Mouse (Mus musculus) embryo, embryonic 10.5 days (tissue): ENCODE data around the gene Ppfia4.

Experiments used
- DNase-seq: peaks from one replicate; pipeline ENCODE4 v3.0.0-alpha.2; 2015; ENCODE audit warnings: low spot score

The Ppfia4 gene

DNA sequence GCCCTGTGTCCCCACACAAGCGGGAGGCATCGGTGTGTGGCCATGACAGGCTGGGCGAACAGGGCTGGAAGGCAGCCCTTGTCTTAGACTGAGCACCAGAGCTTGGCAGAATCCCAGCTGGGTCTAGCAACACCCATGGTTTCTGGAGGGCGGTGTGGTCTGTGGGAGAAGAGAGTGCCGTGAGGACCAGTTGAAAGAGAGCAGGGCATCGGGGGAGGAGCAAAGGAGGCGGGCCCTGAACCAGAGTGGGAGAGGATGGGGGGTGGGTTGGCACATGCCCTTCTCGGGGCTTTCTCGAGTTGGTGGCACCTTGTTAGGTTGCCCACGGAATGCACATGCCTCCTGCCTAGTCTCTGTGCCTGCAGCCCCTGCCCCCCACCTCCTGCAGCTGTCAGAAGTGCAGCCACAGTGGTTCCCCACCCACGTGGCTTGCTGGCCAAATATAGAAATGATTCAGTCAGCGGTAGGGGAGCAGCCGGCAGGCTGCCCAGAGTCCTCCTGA, at the start of gene Ppfia4:
Gene Ppfia4 (minus strand): TSS at position 159 of the 502 bp plus-strand sequence.
- DNase-seq = no peak

DNA sequence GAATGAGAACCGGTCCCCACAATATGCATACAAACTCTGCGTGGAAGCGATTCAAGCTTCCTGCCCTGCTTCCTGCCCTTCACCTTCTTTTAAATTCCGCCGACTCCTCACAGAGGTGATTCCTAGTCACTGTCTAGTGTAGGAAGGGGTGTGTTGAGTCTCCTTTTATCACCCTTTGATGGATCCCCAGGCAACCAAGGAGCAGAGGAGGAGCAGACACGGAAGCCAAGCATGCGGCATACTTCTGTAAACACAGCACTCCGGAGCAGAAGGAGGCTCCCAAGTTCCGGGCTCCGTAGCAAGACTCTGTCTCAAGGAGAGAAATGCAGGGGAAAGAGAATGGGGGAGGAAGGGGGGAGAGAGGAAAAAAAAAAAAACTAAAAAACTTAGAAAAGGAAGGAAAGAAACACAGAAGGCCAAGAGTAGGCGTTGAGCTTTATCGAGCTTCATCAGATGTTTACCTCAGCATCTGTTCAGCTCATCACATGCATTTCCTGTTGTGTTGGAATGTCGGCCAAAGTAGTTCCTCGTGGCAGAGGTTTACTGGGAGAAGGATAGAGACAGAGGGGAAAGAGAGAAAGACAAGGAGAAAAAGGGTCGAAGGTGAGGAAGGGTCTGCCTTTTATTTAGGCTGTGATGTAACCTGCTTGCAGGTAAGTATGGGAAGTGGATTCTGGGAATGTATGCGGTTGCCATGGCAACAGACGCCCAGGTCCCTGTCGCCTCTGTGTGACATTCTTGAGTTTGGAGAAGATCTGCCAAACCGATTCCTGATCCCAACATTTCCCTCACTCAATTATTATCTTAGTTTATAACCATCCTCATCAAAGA, 49.3 kb upstream of the Ppfia4 start:
- peak; percentile 54 for DNase-seq

DNA sequence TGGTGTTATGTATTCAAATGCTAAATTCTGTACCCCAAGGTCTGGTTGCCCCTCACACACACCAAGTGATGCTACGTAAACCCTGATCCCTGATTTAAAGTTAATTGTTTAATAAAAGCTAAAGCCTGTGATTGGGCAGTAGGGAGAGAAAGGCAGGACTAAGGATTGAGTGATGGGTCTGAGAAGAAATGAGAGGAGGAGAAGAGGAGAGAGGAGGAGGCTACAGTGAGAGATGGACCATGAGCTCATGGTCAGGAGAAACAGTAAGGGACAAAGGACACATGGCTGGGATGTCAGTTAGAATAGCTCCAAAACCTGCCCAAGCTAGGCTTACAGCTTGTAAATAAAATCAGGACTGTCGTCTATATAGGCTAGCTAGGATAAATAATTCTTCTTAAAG, 48.3 kb upstream of the Ppfia4 start:
- no peak for DNase-seq

DNA sequence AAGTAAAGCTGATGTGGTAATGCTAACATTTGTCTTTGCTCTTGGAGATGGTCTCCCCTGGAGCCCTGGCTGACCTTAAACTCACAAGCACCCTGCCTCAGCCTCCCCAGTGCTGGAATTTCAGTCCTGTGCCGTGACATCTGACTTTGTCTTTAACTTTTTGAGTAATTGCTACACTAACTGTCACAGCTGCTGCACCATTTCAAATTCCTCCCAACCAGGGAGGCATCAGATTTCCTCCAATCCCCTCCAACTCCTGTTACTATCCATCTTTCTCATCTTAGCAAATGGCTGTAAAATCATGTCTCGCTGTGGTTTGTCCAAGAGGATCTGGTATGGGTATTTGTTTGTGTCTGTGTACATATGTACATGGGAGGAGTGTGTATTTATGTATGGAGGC, 41.4 kb upstream of the Ppfia4 start:
- no peak for DNase-seq

DNA sequence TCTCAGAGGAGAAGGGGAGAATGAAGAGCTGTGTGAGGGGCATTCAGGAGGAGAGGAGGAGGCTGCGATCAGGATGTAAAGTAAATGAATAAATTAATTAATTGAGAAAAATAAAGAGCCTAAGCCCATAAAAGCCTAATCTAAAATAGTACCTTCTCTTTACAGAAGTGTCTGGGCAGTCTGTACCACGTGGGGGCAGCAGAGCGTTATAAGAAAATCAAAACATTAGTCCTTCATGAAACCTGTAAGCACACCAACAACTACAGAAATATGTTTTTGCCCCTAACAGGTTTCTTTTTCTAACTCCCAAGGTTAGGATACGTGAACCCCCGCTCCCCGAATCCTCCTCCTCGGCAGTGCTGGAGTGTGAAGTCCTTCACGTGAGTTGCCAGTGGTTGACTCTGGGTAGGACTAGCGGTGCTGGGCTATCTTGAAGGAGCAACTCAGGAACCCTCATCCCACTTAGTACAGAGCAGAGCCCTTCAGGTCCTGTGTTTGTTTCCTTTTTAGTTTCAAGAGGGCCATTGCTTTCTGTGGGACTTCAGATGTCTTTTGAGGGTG, 36.1 kb upstream of the Ppfia4 start:
- DNase-seq = peak; percentile 74

DNA sequence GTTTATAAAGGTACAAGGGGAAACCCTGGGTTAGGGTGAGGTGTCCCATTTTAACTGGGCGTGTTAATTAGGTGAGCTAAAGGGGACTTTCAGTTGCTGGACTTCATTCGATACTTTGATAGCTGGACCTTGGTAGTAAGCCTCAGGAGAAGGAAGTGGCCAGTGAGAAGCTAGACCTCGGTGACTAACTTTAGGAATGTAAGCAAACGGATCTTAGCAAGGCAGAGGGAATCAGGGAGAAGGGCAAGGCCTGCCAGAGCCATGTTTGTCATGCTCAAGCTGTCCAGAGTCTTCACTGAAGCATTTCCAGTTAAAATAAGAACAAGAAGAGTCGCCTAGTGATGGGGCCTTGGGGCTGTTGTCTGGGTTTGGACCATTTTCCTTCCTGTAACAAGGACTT, 32.8 kb upstream of the Ppfia4 start:
- no peak for DNase-seq

DNA sequence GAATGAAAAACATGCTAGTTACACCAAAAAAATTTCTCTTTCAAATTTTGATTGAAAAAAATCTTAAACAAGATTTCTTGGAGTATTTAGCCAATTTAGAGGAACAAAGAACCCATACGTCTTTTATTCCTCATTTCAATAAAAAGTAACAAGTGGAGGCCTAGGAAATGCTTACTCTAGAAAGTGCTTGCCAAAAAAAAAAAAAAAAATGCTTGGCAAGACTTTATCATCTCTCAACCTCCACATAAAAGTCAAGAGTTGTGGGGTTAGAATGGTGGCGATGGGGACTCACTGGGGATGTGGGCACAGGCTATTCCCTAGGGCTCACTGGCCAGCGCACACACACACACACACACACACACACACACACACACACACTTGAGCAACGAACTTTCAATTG, 30.5 kb upstream of the Ppfia4 start:
- no peak for DNase-seq

DNA sequence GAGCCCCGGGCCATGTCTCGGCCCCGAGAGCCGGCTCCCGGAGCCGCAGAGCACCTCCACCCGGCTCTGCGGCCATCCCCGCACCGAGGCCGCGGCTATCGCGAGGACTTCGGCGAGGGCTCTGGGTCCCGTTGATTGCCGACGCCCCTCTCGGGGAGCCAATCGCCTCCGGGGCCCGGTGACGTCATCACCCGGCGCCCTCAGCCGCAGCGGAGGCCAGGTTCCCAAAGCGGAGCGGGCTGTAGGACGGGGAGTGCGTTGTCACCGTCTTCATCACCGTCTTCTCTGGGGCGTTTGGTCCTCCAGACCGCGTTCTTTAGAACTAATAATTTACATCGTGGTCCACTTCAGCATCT, 29.1 kb upstream of the Ppfia4 start, which contains the start of gene Tmem183a:
Gene Tmem183a (minus strand): TSS at position 123 of the 356 bp plus-strand sequence.
- peak; percentile 96 for DNase-seq

DNA sequence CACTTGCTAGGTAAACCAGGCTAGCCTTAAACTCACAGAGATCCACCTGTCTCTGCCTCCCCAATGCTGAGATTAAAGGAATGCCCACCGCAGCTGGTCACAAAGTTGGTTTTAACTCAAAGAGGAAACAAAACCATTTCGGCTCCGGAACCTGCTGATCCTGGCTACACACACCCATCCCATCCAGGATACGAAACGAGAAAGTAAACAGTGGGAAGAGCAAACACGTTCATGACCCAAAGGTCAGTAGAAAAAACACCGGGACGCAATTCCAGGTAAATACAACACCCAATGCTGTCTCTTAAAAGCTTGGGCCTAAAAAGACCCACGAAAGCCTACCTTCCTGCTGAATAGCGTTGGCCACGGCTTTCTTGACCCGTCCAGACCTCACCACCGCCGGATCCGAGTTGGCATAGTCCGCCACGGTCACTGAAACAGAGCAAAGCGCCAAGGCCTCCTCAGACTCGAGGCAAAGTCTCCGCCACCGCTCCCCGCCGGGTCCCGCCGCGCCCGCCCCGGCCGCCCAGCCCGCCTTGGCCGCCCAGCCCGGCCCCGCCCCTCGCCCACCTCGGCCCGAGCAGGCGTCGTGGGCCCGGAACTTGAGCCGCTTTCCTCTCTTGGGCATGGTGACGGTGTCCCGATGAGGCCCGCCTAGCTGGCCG, 28.6 kb upstream of the Ppfia4 start:
- DNase-seq = no peak

DNA sequence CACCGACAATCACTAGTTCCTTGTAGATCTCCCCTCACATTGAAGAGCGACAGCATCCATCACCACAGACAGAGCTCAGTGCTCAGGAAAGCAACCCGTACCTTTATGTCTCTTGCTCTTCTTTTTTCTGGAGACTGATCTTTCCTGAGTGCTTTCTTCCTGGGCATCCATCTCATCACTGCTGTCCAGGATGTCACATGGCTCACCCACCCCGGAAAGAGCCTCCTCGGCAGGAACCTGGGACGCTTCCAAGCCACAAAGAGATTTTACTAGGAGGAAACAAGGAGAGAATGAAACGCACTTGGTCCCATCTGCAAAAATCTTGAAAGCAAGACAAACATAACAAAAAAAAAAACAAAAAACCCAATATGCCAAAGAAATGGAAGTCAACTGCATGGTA, 27.9 kb upstream of the Ppfia4 start:
- DNase-seq = no peak

DNA sequence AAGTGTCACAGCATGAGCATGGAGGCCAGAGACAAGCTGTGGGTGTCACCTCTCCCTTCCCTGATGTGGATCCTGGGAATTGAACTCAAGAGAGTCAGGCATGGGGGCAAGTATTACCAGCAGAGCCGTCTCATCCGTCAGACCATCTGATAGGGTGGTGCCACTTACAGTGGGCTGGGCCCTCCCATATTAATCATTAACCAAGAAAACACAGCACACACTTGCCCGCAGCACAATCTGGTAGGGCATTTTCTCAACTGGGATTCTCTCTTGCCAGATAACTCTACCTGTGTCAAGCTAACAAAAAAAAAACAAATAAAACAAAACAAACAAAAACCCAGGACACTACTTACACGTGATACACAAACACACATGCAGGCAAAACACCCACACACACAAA, 24.7 kb upstream of the Ppfia4 start:
- no peak for DNase-seq

DNA sequence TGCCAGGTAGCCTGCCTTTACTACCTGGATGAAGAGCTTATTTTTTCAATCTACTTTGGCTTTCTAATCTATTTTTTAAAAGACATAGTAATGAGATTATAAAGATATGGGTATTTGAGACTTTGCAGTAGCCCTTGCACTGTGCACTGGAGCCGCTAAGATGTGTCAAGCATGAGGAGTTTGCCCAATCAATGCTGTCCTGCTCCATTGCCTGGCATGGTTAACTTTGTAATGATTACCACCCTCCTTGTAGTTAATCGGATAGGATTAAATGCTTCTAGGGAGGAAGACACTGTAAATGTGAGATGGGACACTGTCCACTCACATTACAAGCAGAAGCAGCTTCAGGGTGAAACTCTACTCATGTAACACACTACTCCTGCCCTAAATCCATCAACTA, 20.6 kb upstream of the Ppfia4 start:
- no peak for DNase-seq

DNA sequence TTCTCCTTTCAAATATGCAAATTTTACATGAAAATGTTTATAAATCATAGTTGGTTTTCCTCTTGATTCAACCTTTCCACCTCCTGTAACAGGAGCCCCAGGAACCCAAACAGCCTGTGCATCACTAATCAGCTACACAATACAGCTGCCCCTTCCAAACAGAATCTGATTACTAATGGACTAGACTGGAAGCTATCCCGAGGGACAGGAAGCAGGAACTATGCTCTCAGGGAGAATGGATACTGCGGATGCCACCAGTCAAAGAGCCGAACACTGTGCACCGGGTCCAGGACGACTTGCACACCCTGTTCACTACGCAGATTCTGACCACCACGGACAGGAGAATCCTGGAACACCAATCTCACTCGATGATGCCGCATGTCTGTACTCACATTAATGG, 15.1 kb upstream of the Ppfia4 start:
- DNase-seq = no peak

DNA sequence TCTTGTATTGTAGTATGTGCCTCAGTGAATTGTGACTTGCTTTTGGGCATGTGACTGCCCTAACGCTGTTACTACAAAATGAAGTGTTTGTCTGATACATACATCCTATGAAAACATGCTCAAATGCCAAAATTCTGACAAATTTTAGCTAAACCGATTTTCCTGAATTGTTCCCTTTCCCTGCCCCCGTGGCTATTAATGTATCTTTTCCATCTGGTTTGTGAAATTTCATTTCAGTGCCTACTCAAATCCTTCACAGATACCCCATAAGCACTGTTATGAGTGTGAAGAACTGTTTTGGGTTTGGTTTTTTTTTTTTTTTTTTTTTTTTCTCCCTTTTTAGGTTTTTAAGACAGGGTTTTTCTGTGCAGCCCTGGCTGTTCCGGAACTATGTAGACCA, 12.3 kb upstream of the Ppfia4 start:
- DNase-seq = no peak

DNA sequence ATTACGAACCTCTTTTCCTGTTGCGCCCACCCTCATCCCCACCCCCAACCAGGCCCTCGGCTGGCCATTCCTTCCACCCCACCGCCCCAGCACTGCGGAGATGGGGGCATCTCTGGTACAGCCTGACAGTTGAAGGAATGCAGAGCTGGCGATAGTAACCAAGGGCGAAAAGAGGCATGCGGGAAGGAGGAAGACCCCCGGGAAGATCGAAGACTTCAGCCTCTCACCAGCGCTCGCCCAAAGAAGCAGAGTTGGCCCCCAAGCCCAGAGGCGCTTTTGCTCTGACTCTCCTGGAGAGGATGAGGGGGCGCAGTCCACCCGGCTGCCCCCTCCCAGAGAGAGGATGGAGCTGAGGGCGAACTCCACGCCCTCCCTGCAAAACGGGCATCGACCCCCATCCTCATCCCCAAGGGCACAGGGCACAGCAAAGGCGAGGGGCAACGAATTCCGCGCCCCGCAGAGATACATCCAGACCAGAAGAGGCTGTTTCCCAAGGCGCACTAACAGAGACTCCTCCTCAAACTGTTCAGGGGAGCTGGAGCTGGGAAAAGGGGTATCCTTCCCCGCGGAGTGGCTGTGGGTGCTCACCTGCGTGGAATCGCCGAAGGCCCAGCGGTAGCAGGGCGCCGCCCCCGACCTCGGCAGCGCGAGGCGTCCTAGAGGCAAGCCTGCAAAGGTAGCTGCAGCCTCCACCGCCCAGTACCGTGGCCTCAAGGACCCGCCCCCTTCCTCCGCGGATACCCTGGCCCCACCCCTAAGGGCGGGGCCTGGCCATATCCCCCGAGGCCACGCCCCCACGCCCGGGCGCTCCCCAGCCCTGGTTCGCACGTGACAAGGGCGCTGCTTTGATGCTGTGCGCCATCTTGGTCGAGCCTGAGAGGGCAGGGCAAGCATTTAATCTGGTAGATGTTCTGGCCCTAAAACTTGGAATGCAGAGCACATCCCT, 11.6 kb upstream of the Ppfia4 start:
- DNase-seq = peak; percentile 97

DNA sequence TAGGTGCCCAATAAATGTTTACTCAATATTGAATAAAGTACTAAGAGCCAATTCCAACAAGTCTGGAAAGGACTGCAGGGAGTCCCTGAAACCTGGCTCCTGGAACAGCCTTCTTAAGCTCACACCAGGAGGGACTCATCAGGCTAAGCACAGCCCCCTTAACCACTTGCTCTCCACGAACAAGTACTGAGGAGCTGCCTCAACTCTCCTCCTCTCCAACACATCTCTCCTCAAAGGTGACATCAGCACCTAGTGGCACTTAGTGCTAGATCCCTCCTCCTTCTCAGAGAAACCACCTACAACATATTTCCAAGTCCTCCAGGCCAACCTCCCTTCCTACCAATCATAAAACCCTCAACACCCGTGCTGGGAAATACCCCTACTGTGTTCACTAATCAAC, 10.8 kb upstream of the Ppfia4 start:
- no peak for DNase-seq

DNA sequence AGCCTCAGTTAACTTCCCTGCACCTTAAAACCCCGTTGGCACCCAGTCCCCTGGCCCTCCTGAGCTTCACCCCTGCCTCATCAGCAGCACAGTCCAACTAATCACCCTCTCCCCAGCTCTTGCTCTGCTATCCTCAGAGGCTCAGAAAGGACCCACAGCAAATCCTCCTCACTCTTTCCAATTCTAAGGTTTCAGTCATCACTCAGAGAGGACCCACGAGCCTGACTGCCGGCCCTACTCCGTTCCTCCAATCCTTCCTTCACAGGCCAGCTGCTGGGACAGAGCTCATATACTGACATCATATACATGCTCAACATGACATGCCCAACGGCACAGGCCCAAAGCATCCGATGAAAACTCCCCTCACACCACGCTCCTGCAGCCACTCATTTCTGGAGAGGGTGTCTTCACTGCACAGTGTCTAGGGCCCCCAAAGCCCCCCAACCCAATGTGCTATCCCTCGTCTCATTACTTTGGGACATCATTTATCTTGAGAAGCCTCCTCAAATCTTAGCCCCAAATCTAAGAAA, 10.1 kb upstream of the Ppfia4 start:
- no peak for DNase-seq

DNA sequence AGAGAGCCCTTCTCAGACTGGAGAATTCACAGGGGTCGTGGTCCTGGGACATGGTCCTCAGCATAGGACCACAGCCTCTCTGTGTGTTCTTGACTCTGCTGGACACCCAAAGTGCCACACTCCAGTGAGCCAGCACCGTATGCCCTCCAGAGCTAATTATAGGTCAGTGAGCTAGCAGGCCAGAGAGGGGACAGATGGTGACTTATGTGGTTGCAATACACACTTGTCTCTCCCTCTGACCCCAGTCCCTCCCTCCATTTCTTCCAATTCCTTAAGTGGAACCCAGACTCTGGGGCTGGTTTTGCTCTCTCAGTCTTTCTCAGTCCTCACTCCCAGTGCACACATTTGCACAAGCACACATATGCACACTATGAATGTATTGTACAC, 9.5 kb upstream of the Ppfia4 start:
- DNase-seq = no peak

DNA sequence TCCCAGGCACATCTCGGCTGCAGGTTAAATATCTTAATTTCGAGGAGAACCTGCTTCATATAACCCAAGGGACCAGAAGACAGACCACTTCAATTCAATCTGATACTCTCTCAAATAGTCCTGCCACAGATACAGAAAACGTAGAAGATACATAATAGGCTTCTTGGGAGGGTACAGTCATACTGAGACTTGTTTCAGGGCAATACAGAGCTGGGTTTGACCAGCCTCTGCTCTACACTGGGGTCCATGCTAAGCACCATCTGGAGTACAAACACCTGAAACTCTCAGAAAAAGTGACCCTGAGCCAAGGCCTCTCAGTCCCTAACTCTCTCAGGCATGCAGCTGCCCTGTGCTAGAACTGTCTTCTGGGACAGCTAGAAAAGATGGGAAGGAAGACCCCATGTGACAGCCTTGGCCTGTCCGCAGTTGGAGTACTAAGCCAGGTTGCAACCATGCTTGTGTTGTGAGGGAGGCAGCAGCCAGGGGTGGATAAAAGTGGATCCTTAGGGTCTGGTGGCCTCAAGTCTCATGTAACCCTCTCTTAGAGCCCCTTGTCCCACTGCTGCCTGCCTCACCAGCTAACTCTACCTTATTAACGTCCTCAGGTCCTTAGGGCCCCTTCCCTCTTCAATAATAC, 9.0 kb upstream of the Ppfia4 start:
- DNase-seq = no peak

DNA sequence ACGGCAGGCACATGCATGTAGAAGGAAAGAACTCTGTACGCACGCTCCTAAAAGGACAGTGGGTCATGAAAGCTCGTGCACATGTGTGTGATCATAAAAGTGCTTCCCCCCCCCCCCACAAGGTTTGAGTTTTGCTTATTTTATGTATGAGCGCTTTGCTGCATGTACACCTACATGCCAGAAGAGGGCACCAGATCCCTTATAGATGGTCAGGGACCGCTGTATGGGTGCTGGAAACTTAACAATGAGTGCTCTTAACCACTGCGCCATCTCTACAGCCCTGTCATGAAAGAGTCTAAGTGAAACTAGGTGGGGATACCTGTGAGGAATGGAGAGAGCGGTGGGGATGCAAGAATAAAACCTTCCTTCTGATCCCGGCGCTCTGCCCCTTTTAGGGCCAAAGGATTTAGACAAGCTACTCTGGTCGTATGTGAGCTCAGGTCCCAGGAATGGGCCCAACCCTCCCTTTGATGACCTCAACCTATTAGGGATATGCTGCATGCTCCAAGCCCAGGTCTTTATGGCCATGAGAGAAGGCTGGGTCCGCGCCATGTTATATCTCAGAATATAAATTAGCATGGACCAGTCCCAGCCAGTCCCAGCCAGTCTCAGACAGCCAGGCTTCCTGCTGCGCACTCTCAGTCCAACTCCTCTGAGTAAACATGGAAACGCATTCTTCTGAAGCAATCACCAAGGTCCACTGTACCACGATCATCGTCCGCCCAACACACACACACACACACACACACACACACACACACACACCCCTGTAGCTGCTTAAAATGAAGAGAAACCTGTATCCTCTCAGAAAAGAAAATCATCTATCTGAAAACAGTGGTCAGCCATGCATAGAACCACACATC, 7.3 kb upstream of the Ppfia4 start:
- no peak for DNase-seq
